Mouse (Mus musculus): ENCODE measurements around the gene Wdr27. TPM values are rescaled to one million over a fixed set of nuclear protein-coding genes. Genes with fewer than 3 reads are reported as not detected.
"Not testable (repeated sequence)": the region's sequence is repeated elsewhere in the genome, so short reads cannot be mapped to it uniquely, and the experiment has no call there.

Gene Wdr27
- polyA plus RNA-seq, 1 experiment from 2014 or later, result 8.2 TPM

GRCm38 (mm10) chr17:14960520-14960919 is 17.6 kb upstream of the Wdr27 start:
- WGBS, result under 1% methylated on average over 19 of the region's 23 CpGs
- DNase-seq (ENCODE audit: low spot score, missing footprints) (peak; percentile 87), ATAC-seq (ENCODE audit: low FRiP score) (peak; percentile 33)
- H3K4me2 ChIP-seq, result peak overlapping the region; percentile 66
- no peak overlapping the region for H3K27ac ChIP-seq (ENCODE audit: low read depth, low read length)
- H3K4me1 ChIP-seq (ENCODE audit: control insufficient read depth, insufficient read depth, low read length), result peaks cover 3% of the 10 kb centered on the region
- peak overlapping the region; percentile 65 for H3K4me3 ChIP-seq (ENCODE audit: low read depth, low read length)
- H3K9me3 ChIP-seq (ENCODE audit: control insufficient read depth, low read length), result no peaks in the 10 kb centered on the region
- no peaks in the 10 kb centered on the region for H3K36me3 ChIP-seq (ENCODE audit: control insufficient read depth, insufficient read depth, low read length)
- peak overlapping the region; percentile 74 for H3K9ac ChIP-seq (ENCODE audit: low read length)
- no peaks in the 10 kb centered on the region for H3K27me3 ChIP-seq (ENCODE audit: control insufficient read depth, insufficient read depth, low read length)

- peaks cover 3% of the 10 kb centered on the region for H3K4me1 ChIP-seq (ENCODE audit: control insufficient read depth, insufficient read depth, low read length)
- DNase-seq (ENCODE audit: low spot score, missing footprints) (no peak), ATAC-seq (ENCODE audit: low FRiP score) (no peak)
- H3K9ac ChIP-seq (ENCODE audit: low read length), result peak overlapping the region; percentile 40; the same call in 1 of the 2 replicates
- H3K36me3 ChIP-seq (ENCODE audit: control insufficient read depth, insufficient read depth, low read length), result no peaks in the 10 kb centered on the region
- 33% methylated on average over 3 of the region's 3 CpGs for WGBS
- no peak overlapping the region for H3K27ac ChIP-seq (ENCODE audit: low read depth, low read length)
- no peaks in the 10 kb centered on the region for H3K9me3 ChIP-seq (ENCODE audit: control insufficient read depth, low read length)
- 0 out of 2 replicates have a peak overlapping the region, but pooled peaks have one; percentile 14 for H3K4me3 ChIP-seq (ENCODE audit: low read depth, low read length)
- peak overlapping the region; percentile 42 for H3K4me2 ChIP-seq
- H3K27me3 ChIP-seq (ENCODE audit: control insufficient read depth, insufficient read depth, low read length), result no peaks in the 10 kb centered on the region
Measured at GRCm38 (mm10) chr17:14959979-14960378, 17.0 kb upstream of the Wdr27 start.

- no peak for ATAC-seq (ENCODE audit: low FRiP score)
- H3K4me1 ChIP-seq (ENCODE audit: control insufficient read depth, insufficient read depth, low read length), result peaks cover 3% of the 10 kb centered on the region
- no peak overlapping the region for H3K4me3 ChIP-seq (ENCODE audit: low read depth, low read length)
- H3K36me3 ChIP-seq (ENCODE audit: control insufficient read depth, insufficient read depth, low read length), result peaks cover 4% of the 10 kb centered on the region; the same call in 1 of the 2 replicates
- WGBS, result 90% methylated on average over 5 of the region's 5 CpGs
- H3K9ac ChIP-seq (ENCODE audit: low read length), result no peak overlapping the region
- H3K4me2 ChIP-seq, result no peak overlapping the region
- H3K27me3 ChIP-seq (ENCODE audit: control insufficient read depth, insufficient read depth, low read length), result no peaks in the 10 kb centered on the region
- H3K9me3 ChIP-seq (ENCODE audit: control insufficient read depth, low read length), result no peaks in the 10 kb centered on the region
- no peak overlapping the region for H3K27ac ChIP-seq (ENCODE audit: low read depth, low read length)
- DNase-seq (ENCODE audit: low spot score, missing footprints), result no peak
Measured at GRCm38 (mm10) chr17:14958686-14959327, 15.8 kb upstream of the Wdr27 start.

- Histone ChIP-seq H3K27me3 (ENCODE audit: control insufficient read depth, insufficient read depth, low read length) (no peaks in the 10 kb centered on the region), H3K4me2 (no peak overlapping the region), H3K4me3 (ENCODE audit: low read depth, low read length) (no peak overlapping the region), H3K4me1 (ENCODE audit: control insufficient read depth, insufficient read depth, low read length) (no peaks in the 10 kb centered on the region), H3K9ac (ENCODE audit: low read length) (no peak overlapping the region), H3K9me3 (ENCODE audit: control insufficient read depth, low read length) (no peaks in the 10 kb centered on the region), H3K36me3 (ENCODE audit: control insufficient read depth, insufficient read depth, low read length) (peaks cover 10% of the 10 kb centered on the region), H3K27ac (ENCODE audit: low read depth, low read length) (no peak overlapping the region)
- no peak for ATAC-seq (ENCODE audit: low FRiP score)
- 92% methylated on average over 8 of the region's 8 CpGs for WGBS
- DNase-seq (ENCODE audit: low spot score, missing footprints), result no peak
Measured at GRCm38 (mm10) chr17:14953452-14953851, 10.5 kb upstream of the Wdr27 start.

GRCm38 (mm10) chr17:14949161-14949827 is 6.3 kb upstream of the Wdr27 start:
- Histone ChIP-seq H3K36me3 (ENCODE audit: control insufficient read depth, insufficient read depth, low read length) (peaks cover 10% of the 10 kb centered on the region), H3K9me3 (ENCODE audit: control insufficient read depth, low read length) (no peaks in the 10 kb centered on the region), H3K4me3 (ENCODE audit: low read depth, low read length) (no peak overlapping the region), H3K4me1 (ENCODE audit: control insufficient read depth, insufficient read depth, low read length) (peaks cover 2% of the 10 kb centered on the region; the same call in 1 of the 2 replicates), H3K9ac (ENCODE audit: low read length) (no peak overlapping the region), H3K27ac (ENCODE audit: low read depth, low read length) (no peak overlapping the region), H3K4me2 (no peak overlapping the region), H3K27me3 (ENCODE audit: control insufficient read depth, insufficient read depth, low read length) (no peaks in the 10 kb centered on the region)
- no peak for DNase-seq (ENCODE audit: low spot score, missing footprints)
- ATAC-seq (ENCODE audit: low FRiP score), result no peak
- 89% methylated on average over 7 of the region's 7 CpGs for WGBS

- H3K9me3 ChIP-seq (ENCODE audit: control insufficient read depth, low read length), result no peaks in the 10 kb centered on the region
- DNase-seq (ENCODE audit: low spot score, missing footprints) (no peak), ATAC-seq (ENCODE audit: low FRiP score) (no peak)
- H3K9ac ChIP-seq (ENCODE audit: low read length), result no peak overlapping the region
- no peak overlapping the region for H3K27ac ChIP-seq (ENCODE audit: low read depth, low read length)
- no peak overlapping the region for H3K4me3 ChIP-seq (ENCODE audit: low read depth, low read length)
- H3K4me2 ChIP-seq, result no peak overlapping the region
- no peaks in the 10 kb centered on the region for H3K27me3 ChIP-seq (ENCODE audit: control insufficient read depth, insufficient read depth, low read length)
- H3K36me3 ChIP-seq (ENCODE audit: control insufficient read depth, insufficient read depth, low read length), result no peaks in the 10 kb centered on the region
- peaks cover 9% of the 10 kb centered on the region for H3K4me1 ChIP-seq (ENCODE audit: control insufficient read depth, insufficient read depth, low read length)
- 91% methylated on average over 1 of the region's 1 CpGs for WGBS
Measured at GRCm38 (mm10) chr17:14944551-14944950, 1.6 kb upstream of the Wdr27 start.

GRCm38 (mm10) chr17:14943729-14944059 is 736 bp upstream of the Wdr27 start:
- ATAC-seq (ENCODE audit: low FRiP score), result peak; percentile 6
- DNase-seq (ENCODE audit: low spot score, missing footprints), result no peak
- no peaks in the 10 kb centered on the region for H3K36me3 ChIP-seq (ENCODE audit: control insufficient read depth, insufficient read depth, low read length)
- H3K4me1 ChIP-seq (ENCODE audit: control insufficient read depth, insufficient read depth, low read length), result peaks cover 9% of the 10 kb centered on the region
- H3K9me3 ChIP-seq (ENCODE audit: control insufficient read depth, low read length), result no peaks in the 10 kb centered on the region
- H3K9ac ChIP-seq (ENCODE audit: low read length), result peak overlapping the region; percentile 86
- H3K27ac ChIP-seq (ENCODE audit: low read depth, low read length), result no peak overlapping the region
- 24% methylated on average over 16 of the region's 16 CpGs for WGBS
- H3K27me3 ChIP-seq (ENCODE audit: control insufficient read depth, insufficient read depth, low read length), result no peaks in the 10 kb centered on the region
- H3K4me2 ChIP-seq, result peak overlapping the region; percentile 92
- peak overlapping the region; percentile 79 for H3K4me3 ChIP-seq (ENCODE audit: low read depth, low read length)

- Histone ChIP-seq H3K4me3 (ENCODE audit: low read depth, low read length) (peak overlapping the region; percentile 79; the same call in 1 of the 2 replicates), H3K9ac (ENCODE audit: low read length) (peak overlapping the region; percentile 86; the same call in 1 of the 2 replicates), H3K4me2 (peak overlapping the region; percentile 92)
- not testable (repeated sequence) for ATAC-seq (ENCODE audit: low FRiP score); H3K9me3 ChIP-seq (ENCODE audit: control insufficient read depth, low read length); DNase-seq (ENCODE audit: low spot score, missing footprints); H3K27ac ChIP-seq (ENCODE audit: low read depth, low read length); H3K27me3 ChIP-seq (ENCODE audit: control insufficient read depth, insufficient read depth, low read length); H3K36me3 ChIP-seq (ENCODE audit: control insufficient read depth, insufficient read depth, low read length); H3K4me1 ChIP-seq (ENCODE audit: control insufficient read depth, insufficient read depth, low read length)
- WGBS, result 66% methylated on average over 6 of the region's 6 CpGs
Measured at GRCm38 (mm10) chr17:14942181-14942580, 777 bp downstream of the Wdr27 start.

- H3K36me3 ChIP-seq (ENCODE audit: control insufficient read depth, insufficient read depth, low read length), result no peaks in the 10 kb centered on the region
- H3K4me1 ChIP-seq (ENCODE audit: control insufficient read depth, insufficient read depth, low read length), result no peaks in the 10 kb centered on the region
- DNase-seq (ENCODE audit: low spot score, missing footprints) (no peak), ATAC-seq (ENCODE audit: low FRiP score) (no peak)
- H3K27me3 ChIP-seq (ENCODE audit: control insufficient read depth, insufficient read depth, low read length), result no peaks in the 10 kb centered on the region
- no peak overlapping the region for H3K27ac ChIP-seq (ENCODE audit: low read depth, low read length)
- H3K4me2 ChIP-seq, result no peak overlapping the region
- H3K9ac ChIP-seq (ENCODE audit: low read length), result no peak overlapping the region
- H3K9me3 ChIP-seq (ENCODE audit: control insufficient read depth, low read length), result no peaks in the 10 kb centered on the region
- 72% methylated on average over 5 of the region's 5 CpGs for WGBS
- no peak overlapping the region for H3K4me3 ChIP-seq (ENCODE audit: low read depth, low read length)
Measured at GRCm38 (mm10) chr17:14935841-14936605, 6.9 kb downstream of the Wdr27 start.
